Mouse (Mus musculus): ENCODE results near the gene Pdgfb. TPM values are rescaled to one million over a fixed set of nuclear protein-coding genes. Genes with fewer than 3 reads are reported as not detected.

Pdgfb gene
- total RNA-seq, 1 experiment, result 9.5 TPM

DNA sequence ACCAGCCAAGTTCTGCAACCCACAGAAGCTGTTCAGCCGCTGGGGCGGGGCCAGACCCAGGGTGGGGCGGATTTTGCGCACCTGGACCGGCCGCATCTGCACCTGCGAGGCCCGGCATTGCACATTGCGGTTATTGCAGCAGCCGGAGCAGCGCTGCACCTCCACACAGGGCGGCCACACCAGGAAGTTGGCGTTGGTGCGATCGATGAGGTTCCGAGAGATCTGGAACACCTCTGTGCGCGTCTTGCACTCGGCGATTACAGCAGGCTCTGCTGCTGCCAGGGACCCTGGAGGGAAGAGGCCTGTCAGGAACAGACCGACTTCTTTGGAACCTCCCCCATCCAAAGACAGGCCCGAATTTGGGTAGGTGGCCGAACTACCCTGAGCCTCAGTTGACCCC lies 13.2 kb downstream of the Pdgfb start:
- Histone ChIP-seq H3K27ac (ENCODE audit: insufficient read depth, low read depth, low read length, poor library complexity, severe bottlenecking) (no peak overlapping the region), H3K9me3 (ENCODE audit: control insufficient read depth, insufficient read depth, low read depth, low read length) (no peaks in the 10 kb centered on the region), H3K4me3 (ENCODE audit: insufficient read depth in 1 of 2, low read depth in 1 of 2, low read length in 2 of 2, poor library complexity in 1 of 2, severe bottlenecking in 1 of 2) (peak overlapping the region; percentile 26 to 60; a peak in 3 of 4 replicates), H3K9ac (ENCODE audit: insufficient read depth, low read depth, low read length, poor library complexity, severe bottlenecking) (peak overlapping the region; percentile 47; the same call in 1 of the 2 replicates), H3K36me3 (ENCODE audit: control insufficient read depth, insufficient read depth, low read length, poor library complexity, severe bottlenecking) (peaks cover 9% of the 10 kb centered on the region; the same call in 1 of the 2 replicates), H3K4me1 (ENCODE audit: control insufficient read depth in 2 of 2, insufficient read depth in 2 of 2, low read length in 2 of 2, poor library complexity in 1 of 2) (peaks cover 5 to 24% of the 10 kb centered on the region in 2 experiments; a peak in 2 of 4 replicates)
- DNase-seq (ENCODE audit: low read depth, low spot score), result no peak
- no peak for TF ChIP-seq MAFK (IDR thresholded peaks at IDR 0.05; ENCODE audit: insufficient read depth, low read depth, low read length)
- peak; percentile 62; the same call in 1 of the 2 replicates for TF ChIP-seq CHD2 (IDR thresholded peaks at IDR 0.05; ENCODE audit: low read depth, low read length)
- in situ Hi-C loops (cut with MboI; ENCODE audit: low sequenced_read_pairs in 2 of 2, unreplicated experiment in 2 of 2), result no loop called here

DNA sequence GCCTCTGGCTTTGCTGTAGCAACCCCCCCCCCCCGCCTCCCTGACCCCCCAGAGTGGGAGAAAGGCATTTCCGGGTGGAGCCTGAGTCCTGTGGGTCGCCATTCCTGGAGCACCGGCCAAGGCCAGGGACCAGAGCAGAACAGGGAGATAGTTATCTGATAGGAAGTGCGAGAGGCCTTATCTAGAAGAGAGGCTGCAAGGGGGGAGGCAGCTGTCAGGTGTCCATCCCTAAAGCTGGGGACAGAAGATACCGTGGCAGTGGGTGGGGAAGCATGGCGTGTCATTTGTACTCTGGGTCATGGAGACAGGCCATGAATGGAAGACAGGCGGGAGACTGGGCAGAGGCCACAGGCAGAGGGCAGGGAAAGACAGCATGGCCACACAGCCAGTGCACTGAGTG lies 14.1 kb downstream of the Pdgfb start:
- Histone ChIP-seq H3K9me3 (ENCODE audit: control insufficient read depth, insufficient read depth, low read depth, low read length) (no peaks in the 10 kb centered on the region), H3K9ac (ENCODE audit: insufficient read depth, low read depth, low read length, poor library complexity, severe bottlenecking) (no peak overlapping the region), H3K36me3 (ENCODE audit: control insufficient read depth, insufficient read depth, low read length, poor library complexity, severe bottlenecking) (peaks cover 9% of the 10 kb centered on the region; the same call in 1 of the 2 replicates), H3K27ac (ENCODE audit: insufficient read depth, low read depth, low read length, poor library complexity, severe bottlenecking) (no peak overlapping the region), H3K4me3 (ENCODE audit: insufficient read depth in 1 of 2, low read depth in 1 of 2, low read length in 2 of 2, poor library complexity in 1 of 2, severe bottlenecking in 1 of 2) (no peak overlapping the region), H3K4me1 (ENCODE audit: control insufficient read depth in 2 of 2, insufficient read depth in 2 of 2, low read length in 2 of 2, poor library complexity in 1 of 2) (peaks cover 3 to 21% of the 10 kb centered on the region in 2 experiments; a peak in 2 of 4 replicates)
- DNase-seq (ENCODE audit: low read depth, low spot score), result no peak
- TF ChIP-seq HCFC1 (IDR thresholded peaks at IDR 0.05; ENCODE audit: borderline replicate concordance, insufficient read depth, low read length) (no peak), ZC3H11A (IDR thresholded peaks at IDR 0.05; ENCODE audit: borderline replicate concordance, low read depth, low read length) (no peak), MAFK (IDR thresholded peaks at IDR 0.05; ENCODE audit: insufficient read depth, low read depth, low read length) (no peak), CHD2 (IDR thresholded peaks at IDR 0.05; ENCODE audit: low read depth, low read length) (no peak), ZNF384 (IDR thresholded peaks at IDR 0.05; ENCODE audit: low read depth, low read length) (no peak)
- in situ Hi-C loops (cut with MboI; ENCODE audit: low sequenced_read_pairs in 2 of 2, unreplicated experiment in 2 of 2), result no loop called here

DNA sequence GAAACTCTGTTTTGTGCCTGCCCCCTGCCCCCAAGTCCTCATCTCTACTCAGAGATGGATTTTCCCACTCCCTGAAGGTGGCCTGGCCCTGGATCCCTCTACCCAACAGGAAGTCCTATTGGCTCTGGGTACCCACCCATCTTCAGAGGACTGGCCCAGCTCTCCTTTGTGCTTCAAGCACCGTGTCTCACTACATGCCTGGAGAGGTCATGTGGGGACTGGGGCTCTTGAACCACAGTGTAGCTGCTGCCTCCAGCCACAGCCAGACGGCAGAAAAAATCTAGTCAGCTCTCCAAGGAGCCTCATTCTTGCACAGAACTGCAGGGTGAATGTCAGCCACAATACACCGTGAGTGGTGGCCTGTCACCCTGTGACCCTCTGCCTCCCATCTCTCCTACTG lies 16.8 kb downstream of the Pdgfb start:
- no peaks in the 10 kb centered on the region for H3K9me3 ChIP-seq (ENCODE audit: control insufficient read depth, insufficient read depth, low read depth, low read length)
- peaks cover 0 to 7% of the 10 kb centered on the region in 2 experiments; a peak in 2 of 4 replicates for H3K4me1 ChIP-seq (ENCODE audit: control insufficient read depth in 2 of 2, insufficient read depth in 2 of 2, low read length in 2 of 2, poor library complexity in 1 of 2)
- in situ Hi-C loops (cut with MboI; ENCODE audit: low sequenced_read_pairs in 2 of 2, unreplicated experiment in 2 of 2), result no loop called here
- no peak overlapping the region for H3K4me3 ChIP-seq (ENCODE audit: insufficient read depth in 1 of 2, low read depth in 1 of 2, low read length in 2 of 2, poor library complexity in 1 of 2, severe bottlenecking in 1 of 2)
- no peak for DNase-seq (ENCODE audit: low read depth, low spot score)
- peaks cover 9% of the 10 kb centered on the region; the same call in 1 of the 2 replicates for H3K36me3 ChIP-seq (ENCODE audit: control insufficient read depth, insufficient read depth, low read length, poor library complexity, severe bottlenecking)
- no peak overlapping the region for H3K9ac ChIP-seq (ENCODE audit: insufficient read depth, low read depth, low read length, poor library complexity, severe bottlenecking)
- H3K27ac ChIP-seq (ENCODE audit: insufficient read depth, low read depth, low read length, poor library complexity, severe bottlenecking), result no peak overlapping the region
- no peak for TF ChIP-seq HCFC1 (IDR thresholded peaks at IDR 0.05; ENCODE audit: borderline replicate concordance, insufficient read depth, low read length)
- TF ChIP-seq MAFK (IDR thresholded peaks at IDR 0.05; ENCODE audit: insufficient read depth, low read depth, low read length), result no peak
- TF ChIP-seq CHD2 (IDR thresholded peaks at IDR 0.05; ENCODE audit: low read depth, low read length), result no peak
- no peak for TF ChIP-seq ZC3H11A (IDR thresholded peaks at IDR 0.05; ENCODE audit: borderline replicate concordance, low read depth, low read length)
- no peak for TF ChIP-seq ZNF384 (IDR thresholded peaks at IDR 0.05; ENCODE audit: low read depth, low read length)

DNA sequence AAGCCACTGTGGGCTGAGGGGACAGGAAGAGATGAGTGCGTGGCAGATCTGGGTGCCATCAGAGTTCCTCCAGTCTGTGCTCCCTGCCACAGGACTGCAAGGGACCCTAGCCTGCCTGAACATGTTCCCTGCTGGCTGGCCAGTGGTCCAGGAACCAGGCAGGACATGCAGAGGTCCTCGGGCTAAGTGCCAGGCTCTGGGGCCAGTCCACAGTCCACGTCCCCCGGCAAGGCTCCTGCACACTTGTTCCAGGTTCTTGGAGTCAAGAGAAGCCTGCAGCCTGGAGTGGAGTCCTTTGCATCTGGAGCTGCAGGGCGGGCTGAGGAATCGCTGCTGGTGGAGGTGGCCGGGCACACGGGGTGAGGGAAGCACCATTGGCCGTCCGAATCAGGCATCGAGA lies 18.0 kb downstream of the Pdgfb start:
- no peak for TF ChIP-seq ZC3H11A (IDR thresholded peaks at IDR 0.05; ENCODE audit: borderline replicate concordance, low read depth, low read length)
- TF ChIP-seq HCFC1 (IDR thresholded peaks at IDR 0.05; ENCODE audit: borderline replicate concordance, insufficient read depth, low read length), result no peak
- no peak for TF ChIP-seq CHD2 (IDR thresholded peaks at IDR 0.05; ENCODE audit: low read depth, low read length)
- TF ChIP-seq MAFK (IDR thresholded peaks at IDR 0.05; ENCODE audit: insufficient read depth, low read depth, low read length), result no peak
- in situ Hi-C loops (cut with MboI; ENCODE audit: low sequenced_read_pairs in 2 of 2, unreplicated experiment in 2 of 2), result no loop called here
- no peak overlapping the region for H3K27ac ChIP-seq (ENCODE audit: insufficient read depth, low read depth, low read length, poor library complexity, severe bottlenecking)

DNA sequence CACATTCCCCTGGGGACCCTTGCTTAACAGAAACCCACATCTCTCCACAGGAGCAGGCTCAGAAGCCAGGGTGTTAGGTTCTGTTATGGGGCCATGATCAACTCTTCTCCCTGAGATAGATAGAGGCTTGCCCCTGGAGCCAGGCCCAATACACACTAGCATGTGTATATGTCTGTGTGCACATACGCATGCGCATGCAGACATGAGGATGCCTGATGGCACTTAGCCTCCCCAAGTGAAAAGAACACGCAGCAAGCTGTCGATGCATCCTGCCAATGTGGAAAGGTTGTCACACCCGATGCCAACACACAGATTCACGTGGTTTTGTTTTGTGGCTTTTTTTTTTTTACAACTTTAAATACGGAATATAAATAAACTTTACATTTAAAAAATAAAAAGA lies 19.2 kb downstream of the Pdgfb start:
- no peaks in the 10 kb centered on the region for H3K9me3 ChIP-seq (ENCODE audit: control insufficient read depth, insufficient read depth, low read depth, low read length)
- H3K4me3 ChIP-seq (ENCODE audit: insufficient read depth in 1 of 2, low read depth in 1 of 2, low read length in 2 of 2, poor library complexity in 1 of 2, severe bottlenecking in 1 of 2), result no peak overlapping the region
- no peak for TF ChIP-seq CHD2 (IDR thresholded peaks at IDR 0.05; ENCODE audit: low read depth, low read length)
- TF ChIP-seq MAFK (IDR thresholded peaks at IDR 0.05; ENCODE audit: insufficient read depth, low read depth, low read length), result no peak
- no peak for TF ChIP-seq ZC3H11A (IDR thresholded peaks at IDR 0.05; ENCODE audit: borderline replicate concordance, low read depth, low read length)
- no peak for TF ChIP-seq HCFC1 (IDR thresholded peaks at IDR 0.05; ENCODE audit: borderline replicate concordance, insufficient read depth, low read length)
- TF ChIP-seq ZNF384 (IDR thresholded peaks at IDR 0.05; ENCODE audit: low read depth, low read length), result no peak
- DNase-seq (ENCODE audit: low read depth, low spot score), result no peak
- H3K4me1 ChIP-seq (ENCODE audit: control insufficient read depth in 2 of 2, insufficient read depth in 2 of 2, low read length in 2 of 2, poor library complexity in 1 of 2), result peaks cover 0 to 4% of the 10 kb centered on the region in 2 experiments; a peak in 2 of 4 replicates
- no peak overlapping the region for H3K27ac ChIP-seq (ENCODE audit: insufficient read depth, low read depth, low read length, poor library complexity, severe bottlenecking)
- in situ Hi-C loops (cut with MboI; ENCODE audit: low sequenced_read_pairs in 2 of 2, unreplicated experiment in 2 of 2), result no loop called here
- H3K36me3 ChIP-seq (ENCODE audit: control insufficient read depth, insufficient read depth, low read length, poor library complexity, severe bottlenecking), result peaks cover 9% of the 10 kb centered on the region; the same call in 1 of the 2 replicates
- H3K9ac ChIP-seq (ENCODE audit: insufficient read depth, low read depth, low read length, poor library complexity, severe bottlenecking), result no peak overlapping the region

More for the DNA sequence above, 18.0 kb downstream of the Pdgfb start:
- Histone ChIP-seq H3K9ac (ENCODE audit: insufficient read depth, low read depth, low read length, poor library complexity, severe bottlenecking) (no peak overlapping the region), H3K36me3 (ENCODE audit: control insufficient read depth, insufficient read depth, low read length, poor library complexity, severe bottlenecking) (peaks cover 9% of the 10 kb centered on the region; the same call in 1 of the 2 replicates), H3K4me1 (ENCODE audit: control insufficient read depth in 2 of 2, insufficient read depth in 2 of 2, low read length in 2 of 2, poor library complexity in 1 of 2) (peaks cover 0 to 6% of the 10 kb centered on the region in 2 experiments; a peak in 2 of 4 replicates), H3K4me3 (ENCODE audit: insufficient read depth in 1 of 2, low read depth in 1 of 2, low read length in 2 of 2, poor library complexity in 1 of 2, severe bottlenecking in 1 of 2) (no peak overlapping the region), H3K9me3 (ENCODE audit: control insufficient read depth, insufficient read depth, low read depth, low read length) (no peaks in the 10 kb centered on the region)
- DNase-seq (ENCODE audit: low read depth, low spot score), result no peak

All from ES-E14 (cell line).